Mouse (Mus musculus): ENCODE measurements around the gene Fcgr1. TPM values are rescaled to one million over a fixed set of nuclear protein-coding genes. Genes with fewer than 3 reads are reported as not detected.

Gene Fcgr1
- polyA plus RNA-seq, 1 experiment from 2014 or later: 1.8 TPM

Small RNA genes within 50 kb of the gene (microRNA-seq; reads per million reads assigned to microRNA genes)
- gene Gm47311 (not detected), gene Gm47313 (not detected)

Other genes with a start within 250 kb of the Fcgr1 start
- 53.8 and 67.8 TPM in 2 replicates for gene Vps45, start 235.5 kb downstream of the Fcgr1 start, polyA plus RNA-seq (2015; fragmentation: Nextera tagmentation; extraction: Ambion mirVana)
- gene Otud7b, start 189.4 kb downstream of the Fcgr1 start, polyA plus RNA-seq (2015; fragmentation: Nextera tagmentation; extraction: Ambion mirVana): 10.5 TPM in 2 replicates
- gene Mtmr11, start 132.0 kb downstream of the Fcgr1 start, polyA plus RNA-seq (2015; fragmentation: Nextera tagmentation; extraction: Ambion mirVana): 12.6 and 13.3 TPM in 2 replicates
- 127 and 150 TPM in 2 replicates for gene Sf3b4, start 121.6 kb downstream of the Fcgr1 start, polyA plus RNA-seq (2015; fragmentation: Nextera tagmentation; extraction: Ambion mirVana)
- 110 and 136 TPM in 2 replicates for gene Sv2a, start 112.8 kb downstream of the Fcgr1 start, polyA plus RNA-seq (2015; fragmentation: Nextera tagmentation; extraction: Ambion mirVana)
- 53.9 and 58.6 TPM in 2 replicates for gene Bola1, start 74.3 kb downstream of the Fcgr1 start, polyA plus RNA-seq (2015; fragmentation: Nextera tagmentation; extraction: Ambion mirVana)
- gene Hist2h2ab, start 74.1 kb downstream of the Fcgr1 start, polyA plus RNA-seq (2015; fragmentation: Nextera tagmentation; extraction: Ambion mirVana): 0.47 TPM in 1 of 2 replicates, not detected in the other
- gene Hist2h2ac, start 73.1 kb downstream of the Fcgr1 start, polyA plus RNA-seq (2015; fragmentation: Nextera tagmentation; extraction: Ambion mirVana): 0.72 and 3.5 TPM in 2 replicates
- gene Hist2h2be, start 72.8 kb downstream of the Fcgr1 start, polyA plus RNA-seq (2015; fragmentation: Nextera tagmentation; extraction: Ambion mirVana): 4.0 and 4.6 TPM in 2 replicates
- 1.3 and 2.5 TPM in 2 replicates for gene Hist2h3c2, start 54.8 kb downstream of the Fcgr1 start, polyA plus RNA-seq (2015; fragmentation: Nextera tagmentation; extraction: Ambion mirVana)
- 32.3 and 35.5 TPM in 2 replicates for gene Hist2h2aa2, start 53.7 kb downstream of the Fcgr1 start, polyA plus RNA-seq (2015; fragmentation: Nextera tagmentation; extraction: Ambion mirVana)
- gene Hist2h2aa1, start 48.5 kb downstream of the Fcgr1 start, polyA plus RNA-seq (2015; fragmentation: Nextera tagmentation; extraction: Ambion mirVana): 9.8 and 14.3 TPM in 2 replicates
- gene Hist2h3c1, start 47.3 kb downstream of the Fcgr1 start, polyA plus RNA-seq (2015; fragmentation: Nextera tagmentation; extraction: Ambion mirVana): 0.14 and 0.65 TPM in 2 replicates
- 4.9 and 5.1 TPM in 2 replicates for gene Hist2h4, start 30.7 kb downstream of the Fcgr1 start, polyA plus RNA-seq (2015; fragmentation: Nextera tagmentation; extraction: Ambion mirVana)
- gene Hist2h3b, start 25.3 kb downstream of the Fcgr1 start, polyA plus RNA-seq (2015; fragmentation: Nextera tagmentation; extraction: Ambion mirVana): 9.4 and 16.0 TPM in 2 replicates
- gene Hist2h2bb, start 24.2 kb downstream of the Fcgr1 start, polyA plus RNA-seq (2015; fragmentation: Nextera tagmentation; extraction: Ambion mirVana): 0.61 and 3.0 TPM in 2 replicates
- gene BC107364, start 158.3 kb upstream of the Fcgr1 start, polyA plus RNA-seq (2015; fragmentation: Nextera tagmentation; extraction: Ambion mirVana): not detected in 2 replicates
- 2.4 and 3.0 TPM in 2 replicates for gene Hfe2, start 231.2 kb upstream of the Fcgr1 start, polyA plus RNA-seq (2015; fragmentation: Nextera tagmentation; extraction: Ambion mirVana)